Mouse (Mus musculus) retina, adult 2 months (tissue): ENCODE data around the gene Gm3625.

Experiments
- DNase-seq: peaks from one replicate; pipeline ENCODE4 v3.0.0-alpha.2; 2012; ENCODE audit warnings: low read depth, low spot score

Gene Gm3625

DNA sequence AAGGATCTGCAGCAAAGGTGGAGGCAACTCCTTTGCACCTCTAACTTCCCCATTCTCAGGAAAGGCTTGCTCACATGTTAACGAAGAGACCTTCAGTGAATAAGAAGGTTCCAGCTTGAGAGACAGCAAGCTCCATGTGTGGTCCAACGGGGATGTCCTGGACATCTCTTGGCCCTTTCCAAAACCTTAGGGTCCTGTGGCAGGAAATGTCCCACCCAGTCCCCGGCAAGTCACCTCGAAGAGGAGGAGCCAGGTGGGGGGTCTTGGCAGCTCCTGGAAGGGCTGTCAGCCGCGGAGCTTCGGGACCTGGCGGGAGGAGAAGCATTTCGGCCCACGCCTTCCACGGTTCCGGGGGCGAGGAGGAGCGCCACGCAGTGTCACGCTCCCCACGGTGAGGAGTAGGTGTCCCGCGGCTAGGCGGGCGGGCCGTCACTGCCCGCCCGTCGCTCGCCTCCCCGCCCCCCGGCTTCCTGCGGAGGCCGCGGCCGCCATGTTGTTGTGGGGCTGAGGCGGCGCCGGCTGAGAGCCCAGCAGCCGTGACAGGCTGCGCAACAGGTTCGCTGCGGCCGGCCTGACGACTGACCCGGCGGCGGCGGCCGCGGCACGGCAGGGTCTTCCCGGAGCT, at the start of gene Gm3625, which contains the start of gene Itsn2:
Gm3625 (minus strand) TSS at position 387 of the 625 bp plus-strand sequence.
Itsn2 (plus strand) TSS at position 98 of the 625 bp plus-strand sequence.
- DNase-seq: peak; percentile 56

DNA sequence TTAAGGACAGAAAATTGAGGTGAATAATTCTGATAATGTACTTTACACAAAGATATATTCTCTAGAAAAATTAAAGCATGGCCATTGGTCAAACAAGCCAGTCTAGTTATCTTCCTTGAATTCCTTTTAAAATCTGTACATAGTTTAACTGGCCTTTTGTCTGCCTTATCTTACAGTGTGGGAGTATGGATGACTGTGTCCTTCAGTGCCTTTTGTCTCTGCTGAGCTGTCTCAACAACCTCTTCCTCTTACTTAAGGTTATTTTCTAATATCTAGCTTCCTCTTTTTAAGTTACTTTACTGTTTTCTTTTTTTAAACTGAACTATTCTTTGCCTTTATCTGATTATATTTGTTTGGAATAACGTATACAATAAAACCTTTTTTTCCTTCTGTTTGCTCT, 48.0 kb upstream of the Gm3625 start:
- DNase-seq: no peak

DNA sequence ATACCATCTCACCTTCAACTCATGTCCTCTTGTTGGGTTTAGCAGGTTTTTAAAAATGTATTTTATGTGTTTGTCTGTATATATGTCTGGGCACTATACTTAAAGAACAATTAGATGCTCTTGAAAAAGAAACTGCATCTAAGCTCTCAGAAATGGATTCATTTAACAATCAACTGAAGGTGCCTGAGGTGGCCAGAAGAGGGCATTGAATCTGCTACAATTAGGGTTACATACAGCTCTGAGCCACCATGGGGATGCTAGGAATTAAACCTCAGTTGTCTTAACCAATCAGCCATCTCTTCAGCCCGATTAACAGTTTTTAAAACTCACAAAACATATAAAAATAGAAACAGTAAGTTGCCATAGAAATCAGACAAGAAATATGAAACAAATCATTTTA, 45.7 kb upstream of the Gm3625 start:
- DNase-seq: no peak

DNA sequence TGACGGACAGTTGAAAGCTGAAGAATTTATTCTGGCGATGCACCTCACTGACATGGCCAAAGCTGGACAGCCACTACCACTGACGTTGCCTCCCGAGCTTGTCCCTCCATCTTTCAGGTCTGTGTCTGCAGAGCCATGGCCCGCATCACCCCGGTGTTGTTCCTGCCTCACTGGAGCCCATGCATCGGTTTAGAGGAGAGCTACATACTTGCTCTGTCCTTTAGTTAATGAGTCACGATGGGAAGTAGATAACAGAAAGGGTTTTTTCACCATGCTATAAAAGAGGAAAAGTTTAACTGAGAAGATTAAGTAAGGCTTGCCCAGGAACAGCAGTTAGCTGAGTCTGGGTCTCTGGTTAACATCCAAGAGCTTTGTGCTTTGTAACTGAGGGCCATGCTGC, 40.2 kb upstream of the Gm3625 start:
- no peak for DNase-seq

DNA sequence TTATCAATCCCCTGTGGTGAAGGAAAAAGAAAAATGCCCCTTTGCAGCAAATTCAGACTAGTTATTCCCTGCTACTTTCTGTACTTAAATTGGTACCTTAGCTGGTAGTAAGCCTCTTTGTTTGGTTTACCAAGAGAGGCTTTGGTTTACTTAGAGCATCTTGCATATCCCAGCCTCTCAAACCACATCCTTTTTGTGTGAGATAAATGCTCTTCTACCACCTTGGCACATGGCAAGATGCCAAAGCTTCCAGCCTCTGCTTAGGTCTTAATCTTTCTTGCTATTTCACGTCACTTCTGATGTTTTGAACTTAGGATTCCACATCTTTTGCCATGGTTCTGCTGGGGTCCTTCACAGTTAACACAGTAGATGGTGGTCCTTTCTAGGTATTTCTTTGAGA, 31.5 kb upstream of the Gm3625 start:
- DNase-seq: no peak

DNA sequence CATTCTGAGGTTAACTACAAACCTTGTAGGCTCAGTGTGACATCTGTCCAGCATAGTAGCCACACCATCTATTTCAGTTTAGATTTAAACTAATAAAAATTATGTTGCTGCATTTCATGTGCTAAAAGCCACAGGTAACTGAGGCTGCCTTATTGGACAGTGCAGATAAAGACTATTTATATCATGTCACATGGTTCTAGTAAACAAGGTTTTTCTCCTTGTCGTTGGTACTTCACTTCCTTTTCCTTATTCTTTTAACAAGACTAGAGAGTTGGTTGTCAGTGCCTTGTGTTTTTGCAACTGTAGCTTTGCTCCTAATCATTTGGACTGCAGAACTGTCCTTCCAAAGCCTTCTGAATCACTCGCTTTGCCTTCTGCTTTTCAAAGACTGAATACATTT, 22.0 kb upstream of the Gm3625 start:
- DNase-seq: no peak

DNA sequence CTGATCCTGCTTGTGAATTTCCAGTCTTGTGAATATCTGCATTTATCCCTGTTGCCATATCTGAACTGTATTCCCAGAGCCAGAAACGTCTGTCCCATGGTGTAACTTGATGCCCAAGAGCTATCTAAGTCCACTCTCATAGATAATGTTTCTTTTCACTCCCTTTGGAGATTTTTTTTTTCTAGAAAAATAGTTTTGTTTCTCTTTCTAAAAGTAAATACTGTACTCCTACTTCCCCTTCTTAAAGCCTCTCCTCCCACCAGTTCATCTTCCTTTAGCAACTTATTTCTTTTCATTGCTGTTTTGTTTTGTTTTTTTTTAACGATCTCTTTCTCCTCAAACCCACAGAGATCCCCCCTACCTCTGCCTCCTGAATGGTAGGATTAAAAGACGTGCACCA, 13.9 kb upstream of the Gm3625 start:
- DNase-seq: no peak

DNA sequence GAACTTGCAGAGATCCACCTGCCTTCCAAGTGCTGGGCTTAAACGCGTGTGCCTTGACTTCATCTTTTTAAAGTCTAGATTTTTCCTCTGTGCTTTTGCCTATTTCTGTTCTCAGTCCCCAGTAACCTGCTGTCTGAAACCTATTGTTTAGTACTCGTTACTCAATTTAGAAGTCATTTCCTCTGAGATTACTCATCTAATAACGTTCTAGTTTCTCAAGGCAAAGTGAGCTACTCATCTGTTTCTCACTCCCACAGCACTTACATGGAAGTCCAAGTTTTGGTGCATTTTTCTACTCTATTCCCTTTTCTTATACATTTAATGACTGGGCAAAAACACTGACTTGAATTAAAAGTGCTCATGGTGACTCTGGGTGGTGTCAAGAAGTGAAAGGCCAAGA, 7.0 kb upstream of the Gm3625 start:
- DNase-seq: no peak

DNA sequence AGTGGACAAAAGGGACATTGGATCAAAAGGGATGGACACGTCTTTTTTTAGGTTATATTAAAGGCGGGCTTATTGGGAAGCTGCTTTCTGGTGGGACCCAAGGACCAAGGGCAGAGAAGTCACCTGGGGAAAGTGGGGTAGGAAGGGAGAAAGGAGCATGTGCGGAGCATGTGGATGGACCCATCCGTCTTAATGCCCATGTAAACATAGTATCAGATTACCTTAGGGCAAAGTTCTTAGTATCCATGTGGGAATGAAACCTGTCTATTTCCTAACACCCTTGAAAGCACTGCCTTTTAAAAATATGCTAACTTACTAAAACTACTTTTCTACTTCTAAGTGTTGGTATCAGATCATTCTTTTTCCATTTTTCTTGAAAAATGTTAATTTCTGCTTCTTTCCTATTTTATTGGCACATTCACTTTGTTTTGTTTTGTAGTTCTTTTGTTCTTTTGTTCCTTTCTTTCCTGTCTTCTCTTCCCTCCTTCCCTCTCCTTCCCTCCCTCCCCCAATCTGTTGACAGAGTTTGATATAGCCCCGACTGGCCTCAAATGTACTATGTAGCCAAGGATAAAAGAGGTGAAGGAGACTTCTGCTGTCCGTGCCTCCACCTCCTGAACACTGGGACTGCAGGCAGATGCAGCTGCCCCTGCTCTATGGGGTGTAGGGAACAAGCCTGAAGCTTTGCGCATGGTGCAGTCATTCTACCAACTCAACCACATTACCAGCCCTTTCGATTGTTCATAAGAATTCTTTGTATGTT, 6.1 kb upstream of the Gm3625 start:
- no peak for DNase-seq

DNA sequence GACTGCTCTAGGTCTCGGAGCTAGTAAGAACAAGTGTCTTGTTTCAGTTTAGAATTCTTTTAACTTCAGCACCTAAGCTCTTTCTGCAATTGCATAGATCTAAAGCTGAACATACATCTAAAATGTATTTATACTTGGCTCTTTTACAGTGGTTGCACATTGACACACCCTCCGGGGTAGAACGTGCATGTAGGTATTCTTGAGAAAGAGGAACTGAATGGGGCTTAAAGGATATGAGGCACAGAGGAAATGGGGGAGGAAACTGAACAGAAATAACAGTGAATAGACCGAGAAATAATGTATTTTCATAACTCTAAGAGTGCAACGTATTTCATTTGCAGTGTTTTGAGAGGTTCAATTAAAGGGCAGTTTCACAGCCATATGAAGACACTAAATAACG, 2.3 kb upstream of the Gm3625 start:
- no peak for DNase-seq

DNA sequence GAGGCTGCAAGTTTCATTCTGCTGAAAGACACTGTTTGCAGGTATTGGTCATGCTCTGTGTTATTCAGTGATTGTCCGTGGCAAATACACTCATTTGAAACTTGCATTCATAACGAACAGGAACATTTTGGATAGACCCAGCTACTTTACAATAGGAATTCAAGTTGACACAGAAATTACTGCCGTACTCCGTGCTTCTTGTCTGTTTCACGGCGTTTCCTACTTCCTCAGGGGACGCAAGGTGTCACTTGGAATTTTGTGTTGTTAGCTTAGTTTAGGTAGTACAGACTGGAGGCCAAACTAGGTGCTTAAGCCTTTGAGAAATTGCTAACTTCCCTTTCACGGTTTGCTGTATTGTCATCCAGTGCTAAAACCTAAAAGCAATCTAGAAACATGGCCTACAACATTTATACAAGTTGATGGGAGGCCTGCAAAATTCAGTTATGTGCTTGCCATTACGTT, 1.2 kb upstream of the Gm3625 start:
- DNase-seq: no peak

DNA sequence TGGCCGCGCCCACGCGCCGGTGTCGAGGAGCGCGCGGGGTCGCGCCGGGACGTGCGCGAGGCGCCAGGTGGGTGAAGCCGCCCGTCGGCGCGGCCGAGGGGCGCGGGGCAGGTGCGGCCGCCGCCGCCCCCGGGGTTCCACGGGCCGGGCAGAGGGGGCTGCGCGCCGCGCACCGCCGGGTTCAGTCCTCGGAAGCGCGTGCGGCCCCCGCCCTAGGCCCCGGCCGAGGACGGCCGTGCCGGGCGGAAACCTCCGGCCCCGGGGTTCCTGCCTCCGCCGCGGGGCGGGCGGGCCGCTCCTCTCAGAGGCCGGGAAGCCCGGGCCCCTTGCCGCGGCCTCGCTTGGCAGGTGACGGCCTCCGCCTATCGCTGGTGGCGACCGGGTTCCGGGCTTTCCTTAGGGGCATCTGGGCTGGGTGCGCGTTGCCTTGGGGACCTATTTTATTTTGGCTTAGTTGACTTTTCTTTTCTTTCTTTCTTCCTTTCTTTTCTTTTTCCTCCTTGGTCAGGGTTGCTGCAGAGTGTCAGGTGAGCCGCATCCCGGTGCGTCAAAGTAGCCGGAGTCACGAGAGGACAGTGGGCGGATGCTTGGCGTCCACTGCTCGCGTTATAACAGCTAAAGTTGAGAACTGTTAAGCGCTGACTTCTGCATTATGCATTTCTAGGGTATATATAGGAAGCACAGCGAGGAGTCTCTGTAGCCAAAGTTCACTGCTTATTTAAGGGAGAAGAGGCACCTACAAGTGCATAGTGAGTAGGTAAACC, 621 bp upstream of the Gm3625 start:
- no peak for DNase-seq

DNA sequence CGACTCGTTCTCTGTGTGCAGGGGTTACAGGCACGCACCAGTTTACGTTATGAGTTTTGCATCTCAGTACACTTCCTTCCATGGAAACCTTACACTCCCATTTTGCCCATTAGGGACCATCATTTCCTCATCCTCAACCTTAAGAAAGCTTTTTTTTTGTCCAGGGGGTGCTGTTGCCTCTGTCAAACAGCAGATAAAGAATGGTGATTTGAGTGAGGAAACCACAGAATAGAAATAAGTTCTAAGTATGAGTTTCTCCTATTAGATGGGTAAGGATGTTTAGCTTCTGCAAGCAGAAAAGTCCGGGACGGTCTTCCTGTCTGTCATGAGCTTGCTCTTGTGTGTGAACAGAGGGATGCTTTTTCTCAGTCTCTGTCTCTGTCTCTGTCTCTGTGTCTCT, 702 bp downstream of the Gm3625 start:
- no peak for DNase-seq

DNA sequence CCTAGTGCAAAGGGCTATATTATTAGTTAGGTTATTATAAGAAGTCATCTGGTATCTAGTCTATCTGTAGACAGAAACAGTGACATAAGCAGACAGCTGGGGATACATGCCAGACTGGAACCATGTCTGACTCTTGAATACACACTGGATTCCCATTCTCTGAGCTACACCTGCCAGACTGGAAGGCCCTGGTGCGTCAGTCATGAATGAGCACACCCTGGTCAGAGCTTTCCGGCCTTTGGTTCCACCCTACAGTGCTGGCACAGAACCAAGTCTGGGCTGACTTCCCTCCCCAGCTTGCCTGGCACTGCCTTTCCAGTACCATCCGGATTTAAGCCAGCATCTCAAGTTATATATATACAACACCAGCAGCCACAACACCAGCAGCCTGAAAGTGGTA, 4.1 kb downstream of the Gm3625 start:
- no peak for DNase-seq

DNA sequence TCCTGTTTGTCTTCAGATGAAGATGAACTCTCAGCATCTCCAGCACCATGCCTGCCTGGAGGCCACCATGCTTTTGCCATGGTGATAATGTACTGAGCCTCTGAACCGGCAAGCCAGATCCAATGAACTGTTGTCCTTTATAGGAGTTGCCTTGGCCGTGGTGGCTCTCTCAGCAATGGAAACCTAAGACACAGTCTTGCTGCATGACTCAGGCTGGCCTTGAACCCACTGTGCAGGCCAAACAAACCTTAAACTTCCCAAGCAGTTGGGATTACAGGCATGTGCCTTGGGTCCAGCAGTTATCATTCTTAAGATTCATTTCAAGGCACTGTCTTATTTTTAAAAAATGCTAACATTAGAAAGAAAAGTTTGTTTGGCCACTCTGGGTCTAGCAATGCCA, 4.9 kb downstream of the Gm3625 start:
- no peak for DNase-seq

DNA sequence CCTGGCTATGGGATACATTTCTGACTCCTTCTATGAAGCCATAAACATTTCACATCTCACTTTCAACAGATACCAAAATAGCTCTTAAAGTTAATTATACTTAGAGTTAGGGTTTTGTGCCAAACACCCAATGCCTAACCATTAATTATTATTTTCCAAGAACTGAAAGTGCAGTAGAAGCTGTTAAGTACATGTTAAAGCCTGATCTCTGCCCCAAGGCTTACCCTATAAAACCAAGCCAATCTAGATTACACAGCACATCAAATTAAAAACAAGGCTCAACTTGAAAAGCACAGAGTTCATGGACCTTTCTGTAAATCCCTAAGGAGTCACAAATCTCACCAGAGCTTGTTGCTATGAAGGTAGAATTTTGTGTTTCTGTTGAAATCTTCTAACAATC, 10.4 kb downstream of the Gm3625 start:
- no peak for DNase-seq

DNA sequence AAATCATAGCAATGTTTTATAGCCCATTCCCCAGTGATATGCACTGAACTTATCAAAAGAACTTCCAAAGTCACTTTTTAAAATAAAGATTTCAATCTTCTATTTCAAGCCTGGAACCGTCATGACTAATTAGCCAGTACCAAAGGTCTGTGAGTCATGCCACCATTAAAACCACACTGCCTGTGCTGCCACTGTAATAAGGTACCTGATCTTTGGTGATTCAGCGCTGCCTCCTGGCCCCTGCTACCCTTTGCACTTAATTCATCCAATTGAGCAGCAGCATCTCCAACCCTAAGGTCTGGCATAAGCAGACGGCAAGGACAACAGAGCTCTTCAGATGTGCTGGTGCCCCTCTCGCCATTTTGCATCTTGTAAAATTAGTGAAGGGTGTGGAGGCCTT, 18.7 kb downstream of the Gm3625 start:
- no peak for DNase-seq

DNA sequence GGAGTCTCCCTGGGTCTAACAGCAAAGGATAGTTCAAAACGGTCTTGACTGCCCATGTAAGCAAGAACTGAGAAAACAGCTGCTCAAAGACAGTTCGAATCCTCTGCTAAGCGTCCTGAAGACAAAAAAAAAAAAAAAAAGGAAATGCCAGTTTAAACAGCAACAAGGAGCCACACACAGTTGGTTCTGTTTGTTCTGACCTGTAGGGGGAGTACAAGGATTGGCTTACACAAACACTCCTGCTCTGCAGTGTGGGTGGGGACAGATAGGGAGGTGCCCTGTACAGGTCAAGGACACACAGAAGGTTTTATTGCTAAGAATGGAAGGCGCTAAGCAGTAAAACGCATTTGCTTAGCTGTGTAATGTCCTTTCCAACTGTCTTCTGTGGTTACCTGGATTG, 20.9 kb downstream of the Gm3625 start:
- DNase-seq: peak; percentile 81

DNA sequence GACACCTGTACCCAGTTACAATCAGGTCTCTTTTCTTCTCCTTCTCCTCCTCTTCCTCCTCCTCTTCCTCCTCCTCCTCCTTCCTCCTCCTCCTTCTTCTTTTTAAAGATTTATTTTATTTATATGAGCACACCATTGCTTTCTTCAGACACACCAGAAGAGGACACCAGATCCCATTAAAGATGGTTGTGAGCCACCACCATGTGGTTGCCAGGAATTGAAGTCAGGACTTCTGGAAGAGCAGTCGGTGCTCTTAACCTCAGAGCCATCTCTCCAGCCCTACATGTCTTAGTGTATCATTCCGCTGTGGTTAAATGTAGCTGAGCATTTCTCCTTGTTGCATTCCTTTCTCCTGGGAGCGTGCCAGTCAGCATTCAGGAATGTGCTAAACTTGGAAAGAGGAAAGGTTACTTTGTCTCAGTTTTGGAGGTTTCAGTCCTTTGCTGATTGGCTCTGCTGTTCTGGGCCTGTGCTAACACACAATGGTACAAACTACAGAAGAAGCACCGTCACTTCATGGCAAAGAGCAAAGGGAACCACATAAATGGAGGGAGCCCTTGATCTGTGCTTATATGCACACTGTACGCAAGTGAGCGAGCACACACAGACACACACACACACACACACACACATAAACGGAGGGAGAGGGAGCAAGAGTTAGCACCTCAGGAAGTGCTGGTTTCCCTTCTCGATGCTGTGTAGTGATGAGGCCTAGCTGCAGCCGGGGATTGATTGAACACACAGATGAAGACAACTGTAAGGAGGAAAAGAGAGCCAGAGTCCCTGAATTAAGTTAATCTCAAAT, 34.0 kb downstream of the Gm3625 start:
- DNase-seq: no peak

DNA sequence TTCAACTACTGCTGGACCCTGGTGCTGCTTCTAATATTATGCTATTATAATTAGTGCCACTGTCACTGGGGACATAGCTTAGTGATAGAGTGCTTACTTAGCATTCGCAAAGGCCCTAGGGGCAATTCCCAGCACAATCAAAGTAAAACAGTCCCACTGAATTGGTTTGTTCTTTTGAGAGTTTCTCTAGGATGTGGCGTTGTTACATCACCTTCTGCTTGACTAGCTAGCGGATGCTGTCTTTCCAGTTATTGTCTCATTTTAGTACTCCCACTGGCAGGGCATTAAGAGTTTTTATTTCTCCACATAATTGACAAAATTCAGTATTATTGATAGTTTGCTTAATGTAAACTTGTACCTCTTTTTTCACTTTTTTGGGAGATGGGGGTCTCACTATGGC, 34.7 kb downstream of the Gm3625 start:
- DNase-seq: no peak

DNA sequence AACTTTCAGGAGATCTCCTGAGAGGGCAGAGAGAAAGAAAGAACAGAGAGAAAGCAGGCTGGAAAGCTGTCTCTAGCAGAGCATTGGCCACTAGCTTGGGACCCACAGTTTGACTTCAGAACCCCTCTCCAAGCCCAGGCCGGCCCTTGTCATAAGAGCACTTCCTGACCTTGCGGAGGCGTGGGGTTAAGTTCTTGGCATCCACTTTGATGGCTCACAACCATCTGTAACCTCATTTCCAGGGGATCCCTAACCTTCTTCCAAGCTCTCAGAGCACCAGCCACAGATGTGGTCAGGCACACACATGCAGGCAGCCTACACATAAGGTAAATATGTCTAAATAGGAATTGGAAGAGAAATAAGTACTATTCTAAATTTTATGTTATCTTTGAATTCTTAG, 35.3 kb downstream of the Gm3625 start:
- no peak for DNase-seq

DNA sequence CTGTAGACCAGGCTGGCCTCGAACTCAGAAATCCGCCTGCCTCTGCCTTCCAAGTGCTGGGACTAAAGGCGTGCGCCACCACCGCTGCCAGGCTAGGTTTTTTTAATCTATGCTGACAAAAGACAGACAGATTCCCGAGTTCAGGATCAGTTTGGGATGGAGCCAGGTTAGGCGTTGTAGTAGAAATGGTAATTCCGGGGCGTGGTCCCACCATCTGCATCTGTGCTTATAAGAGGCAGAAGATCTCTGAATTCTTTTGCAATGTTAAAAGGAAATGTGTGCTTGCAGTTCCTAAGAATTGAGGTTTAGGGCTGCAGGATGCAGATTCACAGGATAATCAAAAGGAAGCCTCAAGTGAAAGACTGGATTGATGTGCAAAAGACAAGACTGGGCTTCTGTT, 35.8 kb downstream of the Gm3625 start:
- DNase-seq: no peak
